In genomic region chr2:25884756-25885155, GRCm38 (mm10) we compare ENCODE assay signal across 17 mouse cellular contexts.
"Had no signal": no experiment of that assay in that cellular context is flagged by ENCODE, and none has a peak within 500 bp of the region (broad histone marks: within the 10 kb centered on the region; RNA-seq: fewer than 3 reads in every experiment).

No protein-coding gene starts in this region.

- DNase-seq: left cerebral cortex, postnatal 4 days; liver; liver, embryonic 13.5 days; liver, postnatal 0 days; lung, adult 18-20 months; lung, adult 2 months; lung, embryonic 14.5 days; lung, postnatal 10 days; lung, postnatal 14 days; lung, postnatal 36 days; lung, postnatal 4 days; midbrain, embryonic 14.5 days had no signal

- ATAC-seq: liver, embryonic 12.5 days; liver, postnatal 0 days; lung, postnatal 0 days; midbrain, embryonic 13.5 days; midbrain, embryonic 15.5 days; midbrain, embryonic 16.5 days had no signal
